Mouse (Mus musculus): ENCODE results near the gene Wdr5b. TPM values are rescaled to one million over a fixed set of nuclear protein-coding genes. Genes with fewer than 3 reads are reported as not detected.

The Wdr5b gene
- polyA plus RNA-seq, 1 experiment from 2014 or later: 9.9 TPM

DNA sequence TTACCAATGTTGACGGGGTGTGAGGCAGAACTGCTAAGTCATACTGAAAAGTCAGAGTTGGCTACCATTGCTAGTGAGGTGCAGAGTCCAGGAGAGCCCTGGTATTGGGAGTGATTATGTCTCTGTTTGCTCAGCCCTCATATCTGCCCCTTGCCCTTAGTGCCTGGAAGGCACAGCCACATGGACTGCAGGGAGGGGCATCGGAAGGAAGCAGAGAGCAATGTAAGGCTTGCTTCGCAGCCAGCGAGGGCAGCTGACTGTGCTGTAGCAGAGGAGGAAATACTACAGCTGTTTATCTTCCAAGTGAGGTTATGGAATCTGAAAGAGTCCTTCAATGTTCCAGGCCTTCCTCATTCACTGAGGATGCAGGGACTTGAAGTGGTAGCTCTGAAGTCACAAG is 46.9 kb downstream of the Wdr5b start:
- Histone ChIP-seq H3K27me3 (ENCODE audit: control insufficient read depth, insufficient read depth, low read depth, low read length) (no peaks in the 10 kb centered on the region), H3K9me3 (ENCODE audit: control insufficient read depth, low read length) (no peaks in the 10 kb centered on the region), H3K4me3 (ENCODE audit: low read length) (no peak overlapping the region), H3K27ac (ENCODE audit: low read length) (no peak overlapping the region), H3K9ac (ENCODE audit: low read length) (no peak overlapping the region), H3K4me1 (replicated peaks; ENCODE audit: control insufficient read depth, insufficient read depth, low read length) (no peaks in the 10 kb centered on the region), H3K36me3 (ENCODE audit: control insufficient read depth, insufficient read depth, low read length) (peaks cover 23% of the 10 kb centered on the region; the same call in 1 of the 2 replicates), H3K4me2 (ENCODE audit: low read depth, low read length) (no peak overlapping the region)
- ATAC-seq (ENCODE audit: low read depth): 0 out of 2 replicates have a peak, but pooled peaks have one; percentile 34
- WGBS: 75% methylated on average over 4 of the region's 4 CpGs

DNA sequence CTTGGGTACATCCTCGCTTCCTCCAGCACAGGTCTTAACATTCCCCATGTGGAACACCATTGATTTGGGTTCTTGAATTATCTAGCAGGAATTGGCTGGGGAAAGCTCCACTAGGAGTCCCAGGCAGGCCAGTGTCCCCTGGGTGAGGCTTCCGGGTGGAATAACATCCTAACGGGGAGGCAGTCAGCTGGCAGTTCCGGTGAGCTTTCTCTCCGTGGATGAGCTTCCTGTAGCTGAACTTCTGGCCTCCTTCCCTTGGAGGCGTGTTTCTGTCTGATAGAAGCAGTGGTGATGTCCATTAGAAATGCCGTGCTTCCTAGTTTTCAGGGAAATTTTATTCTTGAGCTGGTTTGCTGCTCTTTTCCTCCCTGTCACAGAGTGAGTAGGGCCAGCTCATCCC is 48.1 kb downstream of the Wdr5b start:
- H3K9ac ChIP-seq (ENCODE audit: low read length): no peak overlapping the region
- no peak for ATAC-seq (ENCODE audit: low read depth)
- no peaks in the 10 kb centered on the region for H3K4me1 ChIP-seq (replicated peaks; ENCODE audit: control insufficient read depth, insufficient read depth, low read length)
- peaks cover 21% of the 10 kb centered on the region; the same call in 1 of the 2 replicates for H3K36me3 ChIP-seq (ENCODE audit: control insufficient read depth, insufficient read depth, low read length)
- H3K4me3 ChIP-seq (ENCODE audit: low read length): no peak overlapping the region
- H3K27me3 ChIP-seq (ENCODE audit: control insufficient read depth, insufficient read depth, low read depth, low read length): no peaks in the 10 kb centered on the region
- H3K27ac ChIP-seq (ENCODE audit: low read length): no peak overlapping the region
- no peaks in the 10 kb centered on the region for H3K9me3 ChIP-seq (ENCODE audit: control insufficient read depth, low read length)
- 86% methylated on average over 7 of the region's 7 CpGs for WGBS
- H3K4me2 ChIP-seq (ENCODE audit: low read depth, low read length): no peak overlapping the region

- no peaks in the 10 kb centered on the region for H3K4me1 ChIP-seq (replicated peaks; ENCODE audit: control insufficient read depth, insufficient read depth, low read length)
- peaks cover 19% of the 10 kb centered on the region; the same call in 1 of the 2 replicates for H3K36me3 ChIP-seq (ENCODE audit: control insufficient read depth, insufficient read depth, low read length)
- ATAC-seq (ENCODE audit: low read depth): no peak
- WGBS: 79% methylated on average over 8 of the region's 8 CpGs
- H3K4me2 ChIP-seq (ENCODE audit: low read depth, low read length): no peak overlapping the region
- H3K4me3 ChIP-seq (ENCODE audit: low read length): no peak overlapping the region
- H3K9ac ChIP-seq (ENCODE audit: low read length): no peak overlapping the region
- no peaks in the 10 kb centered on the region for H3K27me3 ChIP-seq (ENCODE audit: control insufficient read depth, insufficient read depth, low read depth, low read length)
- H3K9me3 ChIP-seq (ENCODE audit: control insufficient read depth, low read length): no peaks in the 10 kb centered on the region
- H3K27ac ChIP-seq (ENCODE audit: low read length): no peak overlapping the region
These were observed 49.0 kb downstream of the Wdr5b start for GRCm38 (mm10) chr16:36089850-36090616.

- no peak for ATAC-seq (ENCODE audit: low read depth)
- Histone ChIP-seq H3K4me3 (ENCODE audit: low read length) (no peak overlapping the region), H3K9me3 (ENCODE audit: control insufficient read depth, low read length) (no peaks in the 10 kb centered on the region), H3K27me3 (ENCODE audit: control insufficient read depth, insufficient read depth, low read depth, low read length) (no peaks in the 10 kb centered on the region), H3K36me3 (ENCODE audit: control insufficient read depth, insufficient read depth, low read length) (peaks cover 19% of the 10 kb centered on the region; the same call in 1 of the 2 replicates), H3K27ac (ENCODE audit: low read length) (no peak overlapping the region), H3K4me1 (replicated peaks; ENCODE audit: control insufficient read depth, insufficient read depth, low read length) (no peaks in the 10 kb centered on the region), H3K4me2 (ENCODE audit: low read depth, low read length) (no peak overlapping the region), H3K9ac (ENCODE audit: low read length) (no peak overlapping the region)
- 84% methylated on average over 11 of the region's 11 CpGs for WGBS
These were observed 50.0 kb downstream of the Wdr5b start for GRCm38 (mm10) chr16:36090785-36091509.

Other genes with a start within 250 kb of the Wdr5b start
- gene Parp14, start 169.6 kb upstream of the Wdr5b start, polyA plus RNA-seq (2015; fragmentation: Nextera tagmentation; extraction: Ambion mirVana): 1.5 and 1.9 TPM in 2 replicates
- 8.8 and 11.1 TPM in 2 replicates for gene Parp9, start 102.7 kb upstream of the Wdr5b start, polyA plus RNA-seq (2015; fragmentation: Nextera tagmentation; extraction: Ambion mirVana)
- 6.9 and 7.0 TPM in 2 replicates for gene Dtx3l, start 102.0 kb upstream of the Wdr5b start, polyA plus RNA-seq (2015; fragmentation: Nextera tagmentation; extraction: Ambion mirVana)
- 29.5 and 34.8 TPM in 2 replicates for gene Kpna1, start 62.4 kb upstream of the Wdr5b start, polyA plus RNA-seq (2015; fragmentation: Nextera tagmentation; extraction: Ambion mirVana)
- 296 and 318 TPM in 2 replicates for gene Fam162a, start 30.4 kb downstream of the Wdr5b start, polyA plus RNA-seq (2015; fragmentation: Nextera tagmentation; extraction: Ambion mirVana)
- gene Ccdc58, start 30.5 kb downstream of the Wdr5b start, polyA plus RNA-seq (2015; fragmentation: Nextera tagmentation; extraction: Ambion mirVana): 72.9 and 78.4 TPM in 2 replicates
- gene Csta1, start 90.1 kb downstream of the Wdr5b start, polyA plus RNA-seq (2015; fragmentation: Nextera tagmentation; extraction: Ambion mirVana): 0.23 and 0.43 TPM in 2 replicates
- gene Stfa2l1, start 115.6 kb downstream of the Wdr5b start, polyA plus RNA-seq (2015; fragmentation: Nextera tagmentation; extraction: Ambion mirVana): 1.0 and 1.3 TPM in 2 replicates
- 3.0 and 6.3 TPM in 2 replicates for gene Gm5483, start 143.0 kb downstream of the Wdr5b start, polyA plus RNA-seq (2015; fragmentation: Nextera tagmentation; extraction: Ambion mirVana)
- not detected in 2 replicates for gene Gm5416, start 169.2 kb downstream of the Wdr5b start, polyA plus RNA-seq (2015; fragmentation: Nextera tagmentation; extraction: Ambion mirVana)
- gene 2010005H15Rik, start 180.3 kb downstream of the Wdr5b start, polyA plus RNA-seq (2015; fragmentation: Nextera tagmentation; extraction: Ambion mirVana): 0.84 and 1.9 TPM in 2 replicates
- gene Stfa1, start 235.8 kb downstream of the Wdr5b start, polyA plus RNA-seq (2015; fragmentation: Nextera tagmentation; extraction: Ambion mirVana): 4.6 and 10.1 TPM in 2 replicates